Mouse (Mus musculus) intestine, embryonic 15.5 days (tissue): Measurements from ENCODE around the gene Fam216a. TPM values are rescaled to one million over a fixed set of nuclear protein-coding genes. Genes with fewer than 3 reads are reported as not detected.
"Not testable (repeated sequence)": the region's sequence is repeated elsewhere in the genome, so short reads cannot be mapped to it uniquely, and the experiment has no call there.

Experiments
- ATAC-seq: fragments of 200-750 bp; cut with Nextera tagmentation; 2 replicates; pipeline ENCODE4 v1.8.0; 2017; ENCODE audit warnings: moderate TSS enrichment, moderate library complexity
- H3K27ac ChIP-seq: fragments of 300-500 bp; sonication (generic); 2 replicates; pipeline ENCODE4 v1.5.1; 2015; ENCODE audit warnings: mild to moderate bottlenecking, inconsistent platforms
- H3K27me3 ChIP-seq: fragments of 300-500 bp; sonication (generic); replicated peaks from 2 replicates; pipeline ENCODE4 v1.6.1; 2015; ENCODE audit warnings: inconsistent platforms
- H3K36me3 ChIP-seq: fragments of 300-500 bp; sonication (generic); 2 replicates; pipeline ENCODE4 v1.6.1; 2015; ENCODE audit warnings: inconsistent platforms
- H3K4me1 ChIP-seq: fragments of 300-500 bp; sonication (generic); replicated peaks from 2 replicates; pipeline ENCODE4 v1.6.1; 2015; ENCODE audit warnings: inconsistent platforms
- H3K4me2 ChIP-seq: fragments of 300-500 bp; sonication (generic); replicated peaks from 2 replicates; pipeline ENCODE4 v1.6.1; 2015; ENCODE audit warnings: mild to moderate bottlenecking, inconsistent platforms
- H3K4me3 ChIP-seq: fragments of 300-500 bp; sonication (generic); replicated peaks from 2 replicates; pipeline ENCODE4 v1.5.1; 2015; ENCODE audit warnings: inconsistent platforms
- H3K9ac ChIP-seq: fragments of 300-500 bp; sonication (generic); 2 replicates; pipeline ENCODE4 v1.6.1; 2015; ENCODE audit warnings: inconsistent platforms
- H3K9me3 ChIP-seq: fragments of 300-500 bp; sonication (generic); 2 replicates; pipeline ENCODE4 v1.6.1; 2016; ENCODE audit warnings: inconsistent platforms
- WGBS: fragments of 180-500 bp; shearing (Covaris S2); methylation state at CpG from one replicate; pipeline ENCODE4 v1.1.7; 2015; 5-methylcytosine and 5-hydroxymethylcytosine counted together
- polyA plus RNA-seq: library from polyadenylated mRNA; unstranded; fragments of >200 nt; fragmentation: Nextera tagmentation; extraction: Ambion mirVana; gene quantifications from 2 replicates; pipeline ENCODE4 v1.2.1, GENCODE M21; 2015

Fam216a gene
- polyA plus RNA-seq, 1 experiment from 2014 or later = 48.0 TPM

DNA sequence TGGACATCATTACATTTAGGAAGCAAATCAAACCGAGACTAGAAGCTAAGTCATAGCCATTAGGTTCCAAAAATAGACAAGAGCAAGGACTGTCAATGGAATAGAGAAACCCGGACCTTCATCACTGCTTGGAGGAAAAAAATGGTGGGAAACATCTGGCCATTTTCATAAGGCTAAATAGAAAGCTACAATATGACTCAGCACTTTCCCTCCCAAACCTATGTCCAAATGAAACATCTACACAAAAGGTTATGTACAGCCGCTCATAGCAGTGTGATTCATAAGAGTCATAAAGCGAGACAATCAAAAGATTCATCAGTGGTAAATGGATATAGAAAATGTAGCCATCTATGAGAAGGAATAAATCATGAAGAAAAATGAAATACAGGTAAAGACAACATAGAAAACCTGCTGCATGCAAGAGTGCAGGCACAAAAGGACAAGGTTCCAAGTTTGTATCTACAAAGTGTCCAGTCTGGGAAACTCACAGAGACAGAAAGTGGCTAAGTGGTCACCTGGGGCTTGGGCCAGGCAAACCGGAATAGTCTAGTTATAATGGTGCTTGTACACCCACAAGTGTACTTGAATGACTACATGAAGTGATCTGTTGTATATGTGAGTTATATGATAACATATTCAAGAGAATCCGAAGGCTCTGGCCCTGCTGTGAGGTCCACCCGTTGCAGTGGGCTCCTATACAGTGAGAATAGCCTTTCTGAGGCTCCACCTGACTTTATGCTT, 35.4 kb downstream of the Fam216a start:
- no peak overlapping the region for H3K4me2 ChIP-seq
- no peaks in the 10 kb centered on the region for H3K9me3 ChIP-seq
- ATAC-seq = no peak
- H3K27me3 ChIP-seq = no peaks in the 10 kb centered on the region
- no peak overlapping the region for H3K9ac ChIP-seq
- 88% methylated on average over 7 of the region's 7 CpGs for WGBS
- no peak overlapping the region for H3K4me3 ChIP-seq
- H3K36me3 ChIP-seq = no peaks in the 10 kb centered on the region
- no peaks in the 10 kb centered on the region for H3K4me1 ChIP-seq
- H3K27ac ChIP-seq = no peak overlapping the region

DNA sequence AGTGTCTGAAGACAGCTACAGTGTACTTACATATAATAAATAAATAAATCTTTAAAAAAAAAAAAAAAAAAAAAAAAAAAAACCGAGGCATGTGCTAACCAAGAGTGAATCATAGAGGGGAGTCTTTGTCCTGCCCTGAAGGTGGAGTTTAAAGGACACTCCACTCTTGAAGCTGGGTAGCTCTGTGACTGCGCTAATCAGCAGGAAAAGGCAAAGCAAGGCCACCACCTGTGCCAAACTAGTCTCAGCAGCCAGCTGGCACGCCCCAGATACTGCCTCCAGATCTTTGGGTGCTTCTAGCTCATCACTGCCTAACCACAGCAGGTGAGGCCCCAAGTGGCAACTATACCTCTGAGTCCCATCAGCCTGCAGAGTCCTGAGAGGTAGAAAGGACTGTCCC, 37.5 kb downstream of the Fam216a start:
- no peak overlapping the region for H3K4me2 ChIP-seq
- H3K27me3 ChIP-seq = no peaks in the 10 kb centered on the region
- H3K4me3 ChIP-seq = no peak overlapping the region
- no peak overlapping the region for H3K9ac ChIP-seq
- no peaks in the 10 kb centered on the region for H3K9me3 ChIP-seq
- WGBS = 66% methylated on average over 3 of the region's 3 CpGs
- H3K36me3 ChIP-seq = no peaks in the 10 kb centered on the region
- no peak overlapping the region for H3K27ac ChIP-seq
- no peaks in the 10 kb centered on the region for H3K4me1 ChIP-seq
- no peak for ATAC-seq

DNA sequence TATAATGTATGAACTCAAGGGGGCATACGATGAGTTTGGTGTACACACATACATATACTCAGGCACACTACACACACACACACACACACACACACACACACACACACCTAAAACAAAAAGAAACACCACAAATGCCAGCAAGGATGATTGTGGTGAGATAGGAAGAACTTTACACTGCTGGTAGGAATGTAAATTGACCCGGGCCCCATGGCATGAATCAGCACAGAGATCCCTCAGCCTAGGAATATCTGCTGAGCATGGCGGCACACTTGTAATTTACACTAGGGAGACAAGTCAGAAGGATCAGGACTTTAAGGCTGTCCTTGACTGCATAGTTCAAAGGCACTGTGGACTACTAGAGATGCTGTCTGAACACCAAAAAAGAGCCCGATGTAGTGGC, 41.9 kb downstream of the Fam216a start:
- 81% methylated on average over 4 of the region's 4 CpGs for WGBS
- no peak overlapping the region for H3K27ac ChIP-seq
- no peaks in the 10 kb centered on the region for H3K27me3 ChIP-seq
- no peaks in the 10 kb centered on the region for H3K36me3 ChIP-seq
- H3K9ac ChIP-seq = no peak overlapping the region
- H3K4me2 ChIP-seq = no peak overlapping the region
- H3K9me3 ChIP-seq = no peaks in the 10 kb centered on the region
- no peaks in the 10 kb centered on the region for H3K4me1 ChIP-seq
- ATAC-seq = no peak
- no peak overlapping the region for H3K4me3 ChIP-seq

DNA sequence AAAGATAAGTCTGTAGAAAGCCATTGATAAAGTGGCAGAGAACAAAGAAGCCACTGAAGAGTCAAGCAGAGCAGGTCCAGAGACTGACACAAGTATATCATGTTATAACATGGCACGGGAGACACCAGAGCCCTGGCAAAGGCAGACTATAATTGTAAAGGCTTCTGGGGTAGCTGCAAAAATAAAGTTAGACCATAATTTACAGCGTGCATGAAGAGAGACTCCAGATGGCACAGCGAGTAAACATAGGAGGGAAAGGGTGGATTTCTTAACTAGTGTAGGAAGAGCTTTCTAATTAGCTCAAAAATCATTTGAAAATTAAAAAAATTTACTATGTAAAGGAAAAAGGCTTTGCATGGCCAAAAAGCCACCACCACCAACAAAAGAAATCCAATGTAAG, 44.9 kb downstream of the Fam216a start:
- Histone ChIP-seq H3K27me3 (no peaks in the 10 kb centered on the region), H3K4me2 (no peak overlapping the region), H3K9ac (no peak overlapping the region), H3K4me1 (no peaks in the 10 kb centered on the region), H3K4me3 (no peak overlapping the region), H3K27ac (no peak overlapping the region), H3K9me3 (no peaks in the 10 kb centered on the region), H3K36me3 (peaks cover 6% of the 10 kb centered on the region; the same call in 1 of the 2 replicates)
- WGBS = 79% methylated on average over 3 of the region's 3 CpGs
- no peak for ATAC-seq

DNA sequence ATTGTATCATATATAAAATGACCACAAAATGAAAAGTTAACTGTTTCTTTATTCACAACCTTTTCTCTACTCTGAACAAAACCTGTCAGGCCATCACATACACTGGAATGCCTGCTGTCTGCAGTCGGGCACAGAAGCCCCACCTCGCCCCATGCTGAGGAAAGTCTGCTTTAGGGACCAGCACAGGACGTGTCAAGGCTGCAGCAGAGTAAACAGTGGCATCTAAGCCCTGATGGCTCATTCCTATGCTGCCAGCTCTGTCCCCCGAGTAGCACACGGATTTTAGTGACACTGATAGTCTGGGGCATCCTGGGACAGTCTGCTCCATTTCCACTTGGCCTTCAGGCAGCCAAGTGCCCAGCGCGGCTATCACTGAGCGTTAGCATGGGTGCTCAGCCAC, 46.7 kb downstream of the Fam216a start:
- Histone ChIP-seq H3K4me3 (no peak overlapping the region), H3K4me2 (no peak overlapping the region), H3K4me1 (no peaks in the 10 kb centered on the region), H3K27ac (no peak overlapping the region), H3K9me3 (no peaks in the 10 kb centered on the region), H3K36me3 (peaks cover 11% of the 10 kb centered on the region; the same call in 1 of the 2 replicates), H3K27me3 (no peaks in the 10 kb centered on the region), H3K9ac (no peak overlapping the region)
- no peak for ATAC-seq
- 87% methylated on average over 8 of the region's 8 CpGs for WGBS

DNA sequence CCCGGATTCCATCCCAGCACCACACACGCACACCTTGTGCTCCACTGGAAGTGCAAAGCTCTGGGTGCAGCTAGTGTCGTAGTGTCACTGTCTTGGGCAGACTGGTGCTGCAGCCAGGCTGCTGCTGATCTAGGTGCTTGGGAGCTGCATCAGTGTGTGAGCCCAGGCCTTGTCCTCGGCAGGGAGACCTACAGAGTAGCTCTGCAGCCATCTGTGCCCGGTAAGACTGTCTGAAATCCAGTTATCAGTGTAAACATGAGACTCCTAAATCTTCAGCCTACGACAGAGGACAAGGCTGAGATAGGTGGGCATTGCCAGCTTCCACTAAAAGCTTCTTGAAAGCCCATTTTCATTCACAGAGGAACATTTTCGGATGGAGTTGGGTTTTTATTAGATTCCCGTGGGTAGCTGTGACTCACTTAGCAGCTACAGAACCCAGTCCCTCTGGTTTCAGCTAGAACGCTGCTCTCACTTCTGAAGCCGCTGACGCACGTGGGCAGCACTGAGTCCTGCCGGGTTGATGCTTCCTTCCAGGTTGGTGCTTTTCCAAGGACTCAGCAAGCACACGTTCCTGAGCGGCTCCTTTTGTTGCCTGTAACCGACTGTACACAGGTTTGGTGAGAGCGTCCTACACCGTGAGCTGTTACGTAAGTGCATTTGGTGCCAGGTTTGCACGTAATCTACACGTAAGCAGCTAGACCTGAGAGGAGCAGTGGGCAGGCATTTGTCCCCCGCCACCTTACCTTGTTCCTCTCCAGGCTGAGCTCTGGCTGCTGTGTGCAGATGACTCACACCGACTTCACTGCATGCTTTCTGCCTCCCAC, 47.3 kb downstream of the Fam216a start:
- Histone ChIP-seq H3K4me3 (no peak overlapping the region), H3K27me3 (no peaks in the 10 kb centered on the region), H3K9me3 (no peaks in the 10 kb centered on the region), H3K36me3 (peaks cover 11% of the 10 kb centered on the region; the same call in 1 of the 2 replicates), H3K4me1 (no peaks in the 10 kb centered on the region), H3K4me2 (no peak overlapping the region), H3K9ac (no peak overlapping the region), H3K27ac (no peak overlapping the region)
- 85% methylated on average over 23 of the region's 23 CpGs for WGBS
- no peak for ATAC-seq

DNA sequence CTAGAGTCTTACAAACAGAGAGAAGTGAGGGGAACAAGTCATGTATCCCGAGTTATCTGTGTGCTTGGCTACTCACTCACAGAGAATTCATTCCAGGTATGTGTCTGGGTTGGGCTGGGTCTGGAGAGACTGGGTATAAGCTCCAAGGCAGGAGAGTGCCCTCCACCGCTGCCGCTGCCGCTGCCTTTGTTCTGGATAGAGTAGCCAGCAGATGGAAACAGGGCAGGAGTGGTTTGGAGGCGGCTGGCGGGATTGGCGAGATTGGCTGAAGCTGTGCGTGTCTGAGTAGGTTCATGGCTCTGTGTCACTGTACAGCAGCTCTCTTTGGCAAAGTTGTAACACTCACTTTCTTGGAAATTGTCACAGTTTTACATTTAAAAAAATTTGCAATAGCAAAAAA, 48.6 kb downstream of the Fam216a start:
- Histone ChIP-seq H3K36me3 (peaks cover 11% of the 10 kb centered on the region; the same call in 1 of the 2 replicates), H3K27ac (no peak overlapping the region), H3K9me3 (no peaks in the 10 kb centered on the region), H3K9ac (no peak overlapping the region), H3K4me3 (no peak overlapping the region), H3K4me1 (no peaks in the 10 kb centered on the region), H3K4me2 (no peak overlapping the region), H3K27me3 (no peaks in the 10 kb centered on the region)
- WGBS = 79% methylated on average over 8 of the region's 8 CpGs
- no peak for ATAC-seq

DNA sequence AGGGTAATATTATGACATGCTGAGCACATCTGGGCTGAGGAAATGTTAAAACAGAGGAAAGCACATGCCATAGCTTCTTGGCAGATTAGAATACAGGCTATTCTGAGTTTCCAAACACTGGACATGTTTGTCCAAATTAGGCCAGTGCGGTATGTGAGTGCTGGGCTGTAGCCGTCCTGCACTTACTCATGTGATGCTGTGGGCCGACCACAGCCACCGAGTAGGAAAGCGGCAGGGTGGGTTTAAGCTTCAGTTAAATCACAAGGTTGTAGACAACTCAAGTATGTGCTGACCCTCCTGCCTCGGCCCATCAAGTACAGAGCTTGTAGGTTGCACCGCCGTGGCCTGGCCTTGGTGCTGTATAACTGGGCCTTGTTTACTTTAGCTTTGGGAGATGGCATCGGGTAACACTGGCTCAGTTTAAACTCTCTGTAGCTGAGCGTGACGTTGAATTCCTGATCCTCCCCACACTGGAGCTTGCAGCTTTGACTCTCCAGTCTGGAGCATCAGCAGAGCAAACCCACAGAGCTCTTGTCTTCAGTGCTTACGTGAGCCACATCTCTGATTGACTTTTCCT, 51.9 kb downstream of the Fam216a start:
- 47% methylated on average over 12 of the region's 12 CpGs for WGBS
- no peak overlapping the region for H3K27ac ChIP-seq
- no peaks in the 10 kb centered on the region for H3K27me3 ChIP-seq
- H3K4me3 ChIP-seq = no peak overlapping the region
- H3K9ac ChIP-seq = no peak overlapping the region
- H3K4me1 ChIP-seq = no peaks in the 10 kb centered on the region
- H3K4me2 ChIP-seq = no peak overlapping the region
- no peaks in the 10 kb centered on the region for H3K9me3 ChIP-seq
- no peak for ATAC-seq
- peaks cover 15% of the 10 kb centered on the region for H3K36me3 ChIP-seq

DNA sequence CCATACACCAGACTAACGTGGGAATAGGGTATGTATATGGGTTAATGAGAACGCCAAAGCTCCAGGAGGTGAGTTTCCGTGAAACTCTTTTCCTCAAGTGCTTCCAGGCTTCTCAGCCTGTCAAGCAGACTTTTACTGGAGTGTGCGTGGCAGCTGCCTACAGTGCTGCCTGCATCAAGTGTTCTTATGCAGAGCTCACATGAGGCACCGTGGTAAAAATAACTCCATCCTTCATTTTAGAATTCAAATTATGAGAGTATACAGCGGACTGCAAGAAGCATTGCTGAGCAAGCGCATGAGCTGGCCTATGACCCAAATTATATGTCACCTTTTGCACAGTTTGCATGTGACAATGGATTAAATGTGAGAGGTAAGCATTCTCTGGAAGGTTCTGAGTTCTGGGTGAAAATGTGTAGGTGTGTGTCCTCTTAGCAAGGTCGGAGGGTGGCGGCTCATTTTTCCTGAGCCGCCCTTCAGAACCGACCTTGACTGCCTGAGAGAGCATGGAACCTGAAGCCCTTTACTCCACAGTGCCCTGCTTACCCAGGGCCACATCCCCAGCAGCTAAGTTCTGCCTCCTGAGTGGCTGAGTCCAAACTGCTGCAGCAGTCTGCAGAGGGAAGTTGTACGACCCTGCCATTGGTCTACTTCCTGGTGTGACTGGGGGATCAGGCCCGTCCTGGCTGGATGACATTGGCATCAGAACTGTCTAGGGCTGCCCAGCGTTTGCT, 52.5 kb downstream of the Fam216a start:
- Histone ChIP-seq H3K27me3 (no peaks in the 10 kb centered on the region), H3K36me3 (peaks cover 15% of the 10 kb centered on the region), H3K27ac (no peak overlapping the region), H3K4me3 (no peak overlapping the region), H3K4me1 (no peaks in the 10 kb centered on the region; the same call in 1 of the 2 replicates), H3K4me2 (no peak overlapping the region), H3K9me3 (no peaks in the 10 kb centered on the region), H3K9ac (no peak overlapping the region)
- no peak for ATAC-seq
- 75% methylated on average over 14 of the region's 14 CpGs for WGBS

DNA sequence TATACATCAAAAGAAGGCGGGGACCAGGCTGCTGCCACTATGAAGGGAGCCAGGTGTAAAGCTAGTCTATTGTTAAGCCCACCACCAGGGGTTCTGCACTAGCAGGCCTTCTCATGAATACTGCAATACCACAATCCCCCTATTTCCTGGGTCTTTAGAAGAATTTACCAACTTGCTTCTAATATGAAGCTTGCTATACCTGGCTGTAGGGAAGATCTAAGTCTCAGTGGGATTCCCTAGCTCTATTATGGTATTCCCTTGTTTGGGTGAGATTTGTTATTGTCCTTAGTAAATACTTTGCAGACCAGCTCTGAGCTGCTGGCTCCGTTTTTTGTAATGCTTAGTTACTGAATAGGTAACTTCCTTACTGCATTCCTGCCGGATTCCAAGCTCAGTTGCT, 53.2 kb downstream of the Fam216a start:
- not testable (repeated sequence) for H3K27ac ChIP-seq, H3K9ac ChIP-seq, H3K27me3 ChIP-seq, H3K4me1 ChIP-seq, H3K9me3 ChIP-seq, H3K4me3 ChIP-seq, ATAC-seq, H3K4me2 ChIP-seq
- peaks cover 15% of the 10 kb centered on the region for H3K36me3 ChIP-seq
- WGBS = 70% methylated on average over 3 of the region's 3 CpGs

DNA sequence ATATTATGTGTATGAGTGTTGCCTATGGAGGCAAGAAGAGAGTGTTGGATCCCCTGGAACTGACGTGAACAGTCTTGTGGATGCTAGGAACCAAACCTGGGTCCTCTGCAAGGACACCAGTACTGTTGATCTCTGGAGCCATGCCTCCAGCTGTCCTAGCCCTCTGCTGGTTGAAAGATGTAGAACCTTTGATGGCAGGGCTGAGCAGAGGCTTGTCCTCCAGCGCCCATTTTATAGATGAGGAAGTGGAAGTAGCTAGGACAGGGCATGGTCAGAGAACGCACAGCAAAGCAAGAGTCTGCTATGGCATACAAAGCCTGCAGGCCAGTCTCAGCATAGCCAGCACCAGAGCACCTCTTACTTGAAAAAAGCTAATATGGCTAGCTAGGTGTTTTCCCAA, 54.1 kb downstream of the Fam216a start:
- WGBS = 83% methylated on average over 3 of the region's 3 CpGs
- no peaks in the 10 kb centered on the region for H3K9me3 ChIP-seq
- H3K4me1 ChIP-seq = no peaks in the 10 kb centered on the region; the same call in 1 of the 2 replicates
- no peak overlapping the region for H3K9ac ChIP-seq
- no peak overlapping the region for H3K27ac ChIP-seq
- peak; percentile 34 for ATAC-seq
- peaks cover 20% of the 10 kb centered on the region for H3K36me3 ChIP-seq
- no peaks in the 10 kb centered on the region for H3K27me3 ChIP-seq
- no peak overlapping the region for H3K4me3 ChIP-seq
- H3K4me2 ChIP-seq = no peak overlapping the region
